Mouse (Mus musculus) layer of hippocampus, adult 9-10 months (tissue): ENCODE data around the gene B4galt4.

Experiments
- DNase-seq: peaks from one replicate; pipeline ENCODE4 v3.0.0; 2022; ENCODE audit warnings: low spot score

Gene B4galt4

GRCm38 (mm10) chr16:38729139-38729538, 12.9 kb upstream of the B4galt4 start:
- no peak for DNase-seq

GRCm38 (mm10) chr16:38729610-38730288, 12.3 kb upstream of the B4galt4 start:
- no peak for DNase-seq

- no peak for DNase-seq
These were observed 11.1 kb upstream of the B4galt4 start for GRCm38 (mm10) chr16:38730921-38731320.

- no peak for DNase-seq
These were observed 710 bp upstream of the B4galt4 start for GRCm38 (mm10) chr16:38741204-38741903.

DNA sequence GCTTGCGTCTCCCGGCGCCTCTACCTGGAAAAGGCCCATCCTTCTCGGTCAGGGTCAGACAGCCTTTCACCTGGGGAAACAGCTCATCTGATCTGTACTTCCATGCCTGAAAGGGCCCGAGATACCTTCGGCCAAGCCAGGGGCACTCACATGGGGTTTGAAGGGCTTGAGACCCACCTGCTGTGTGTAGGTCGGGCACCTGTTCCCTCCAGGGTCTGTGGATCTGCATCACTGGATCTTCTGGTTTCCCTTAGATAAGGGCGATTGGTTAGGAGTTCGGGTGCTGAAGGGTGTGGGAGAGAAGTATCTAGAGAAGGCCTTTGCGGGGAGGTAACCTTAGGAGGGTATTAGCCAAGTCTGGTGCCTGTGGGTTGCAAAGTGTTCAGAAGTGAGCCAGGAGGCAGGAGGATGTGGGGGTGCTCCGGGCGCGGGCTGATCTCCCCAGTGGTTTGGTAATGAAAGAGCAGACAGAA, 631 bp downstream of the B4galt4 start:
- no peak for DNase-seq

GRCm38 (mm10) chr16:38743941-38744673, 2.0 kb downstream of the B4galt4 start:
- DNase-seq, result no peak

DNA sequence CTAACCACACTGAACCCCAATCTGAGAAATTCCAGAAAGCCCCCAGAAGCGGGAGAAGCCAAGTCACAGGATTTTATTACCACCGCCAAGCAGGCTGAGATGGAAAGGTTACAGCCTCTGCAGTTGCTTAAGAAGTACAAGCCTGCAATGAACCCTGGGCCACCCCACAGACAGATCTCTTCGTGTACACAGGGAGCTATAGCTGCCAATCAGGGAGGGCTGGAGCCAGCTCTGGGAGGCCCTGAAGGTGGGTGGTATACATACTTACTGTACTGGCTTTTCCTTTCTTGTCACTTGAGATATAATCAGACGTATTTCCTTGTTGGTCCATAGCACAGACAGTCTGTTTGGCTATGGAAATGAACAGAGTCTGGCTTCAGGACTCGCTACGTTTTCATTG, 8.7 kb downstream of the B4galt4 start:
- no peak for DNase-seq

GRCm38 (mm10) chr16:38753631-38754030, 11.6 kb downstream of the B4galt4 start:
- DNase-seq, result no peak

GRCm38 (mm10) chr16:38755452-38756176, 13.6 kb downstream of the B4galt4 start:
- DNase-seq, result no peak

DNA sequence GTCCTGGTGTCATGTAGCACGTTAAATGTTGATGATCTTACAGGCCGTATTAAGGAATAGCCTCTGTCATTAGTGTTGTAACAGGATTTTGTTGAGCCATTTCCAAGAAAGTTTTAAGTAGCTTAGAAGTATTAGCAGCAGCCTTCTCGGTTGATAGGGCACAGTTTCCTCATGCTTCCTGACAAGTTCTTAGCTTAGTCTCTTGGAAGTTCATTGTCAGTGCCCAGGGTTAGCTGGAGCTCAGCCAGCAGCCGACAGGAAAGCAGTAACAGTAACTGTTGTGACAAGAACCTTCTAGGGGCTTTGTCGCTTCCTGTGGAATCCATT, 14.1 kb downstream of the B4galt4 start:
- no peak for DNase-seq

- DNase-seq, result no peak
These were observed 14.5 kb downstream of the B4galt4 start for GRCm38 (mm10) chr16:38756572-38756971.

GRCm38 (mm10) chr16:38757626-38758025, 15.6 kb downstream of the B4galt4 start:
- DNase-seq, result no peak

- DNase-seq, result no peak
These were observed 16.2 kb downstream of the B4galt4 start for GRCm38 (mm10) chr16:38758104-38758861.

- DNase-seq, result no peak
These were observed 18.2 kb downstream of the B4galt4 start for GRCm38 (mm10) chr16:38760239-38760638.

DNA sequence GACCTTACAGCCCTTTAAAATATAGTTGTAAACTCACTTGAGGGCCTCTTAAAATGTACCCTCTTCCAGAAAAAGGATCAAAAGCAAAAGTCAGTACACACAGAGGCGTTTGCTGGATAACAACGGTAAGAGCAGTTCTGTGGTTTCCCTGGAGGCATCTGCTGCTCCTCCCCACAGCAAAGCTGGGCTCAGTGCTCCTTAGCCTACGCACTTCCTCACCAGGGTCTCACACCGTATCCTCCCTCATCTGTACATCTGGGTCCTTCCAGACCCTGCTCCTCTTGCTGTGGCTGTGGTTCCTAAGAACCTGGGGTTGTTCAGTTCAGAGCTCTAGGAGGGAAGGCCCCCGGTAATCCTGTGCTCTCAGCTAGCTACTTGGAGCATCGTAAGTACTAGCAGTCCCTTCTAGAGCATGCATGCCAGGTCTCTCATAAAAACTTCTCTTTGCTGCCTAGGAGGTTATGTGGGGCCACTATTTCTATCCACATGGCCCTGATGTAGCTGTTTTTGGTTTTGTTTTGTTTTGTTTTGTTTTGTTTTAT, 18.8 kb downstream of the B4galt4 start:
- DNase-seq, result no peak

- no peak for DNase-seq
These were observed 19.9 kb downstream of the B4galt4 start for GRCm38 (mm10) chr16:38761972-38762371.

GRCm38 (mm10) chr16:38762401-38762800, 20.3 kb downstream of the B4galt4 start:
- no peak for DNase-seq

- DNase-seq, result no peak
These were observed 21.4 kb downstream of the B4galt4 start for GRCm38 (mm10) chr16:38763508-38763907.

DNA sequence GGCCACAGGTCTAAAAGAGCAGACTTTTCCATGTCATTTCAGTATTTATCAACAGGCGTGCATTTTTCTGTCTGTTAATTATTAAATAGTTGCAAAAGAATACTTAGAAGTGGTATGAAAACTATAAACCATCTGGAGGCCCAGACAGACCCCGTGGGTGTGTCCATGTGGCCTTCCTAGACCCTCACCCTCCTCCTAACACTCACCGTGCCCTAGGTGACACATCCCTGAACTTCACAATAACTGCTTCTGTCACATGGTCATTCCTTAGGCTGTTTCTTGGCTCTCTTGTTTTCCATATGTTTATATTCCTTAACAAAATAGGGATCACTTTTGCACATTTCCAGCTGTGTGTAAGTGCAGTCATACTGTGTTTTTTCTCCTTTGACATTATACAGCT, 24.6 kb downstream of the B4galt4 start:
- DNase-seq, result no peak

DNA sequence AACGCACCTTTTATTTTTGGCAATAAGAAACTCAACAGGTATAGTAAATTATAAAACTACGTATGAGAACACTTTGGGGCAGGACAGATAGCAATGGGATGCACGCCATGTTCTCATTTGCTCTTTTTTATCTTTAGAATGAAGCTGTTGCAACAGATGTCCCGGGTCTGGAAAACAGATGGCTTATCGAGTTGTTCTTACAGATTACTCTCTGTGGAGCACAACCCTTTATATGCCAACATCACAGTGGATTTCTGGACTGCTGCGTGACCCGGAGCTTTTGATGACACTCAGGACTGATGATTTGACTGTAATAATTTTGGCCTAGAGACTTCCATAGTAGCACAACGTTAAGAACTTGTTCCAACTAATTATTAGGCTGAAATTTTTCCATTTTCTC, 25.7 kb downstream of the B4galt4 start:
- peak; percentile 82 for DNase-seq

DNA sequence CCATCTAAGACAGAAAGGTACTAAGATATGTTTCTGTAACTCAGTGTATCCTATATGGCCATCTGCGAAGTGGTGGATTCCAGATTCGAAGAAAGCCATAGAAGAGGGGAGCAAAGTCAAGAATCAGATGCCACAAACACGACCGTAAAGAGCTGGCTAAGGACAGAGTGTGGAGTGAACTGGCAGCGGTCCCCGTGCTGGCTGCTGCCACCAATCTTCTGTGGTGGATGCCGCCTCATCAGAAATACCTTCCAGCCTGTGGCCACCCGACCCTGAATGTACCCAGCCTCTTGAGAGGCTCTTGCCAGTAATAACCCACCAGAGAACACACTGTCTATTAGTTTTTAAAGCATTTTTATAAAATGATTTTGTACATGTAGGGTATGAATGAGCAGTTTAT, 26.3 kb downstream of the B4galt4 start:
- DNase-seq, result no peak
